Mouse (Mus musculus) spleen, postnatal 14 days (tissue): ENCODE data around the gene Sik1.

Experiments used
- DNase-seq, 2 experiments: peaks; one replicate each; pipeline ENCODE4 v3.0.0; 2021 to 2022; ENCODE audit warnings: low spot score in 2 of 2

Sik1 gene

DNA sequence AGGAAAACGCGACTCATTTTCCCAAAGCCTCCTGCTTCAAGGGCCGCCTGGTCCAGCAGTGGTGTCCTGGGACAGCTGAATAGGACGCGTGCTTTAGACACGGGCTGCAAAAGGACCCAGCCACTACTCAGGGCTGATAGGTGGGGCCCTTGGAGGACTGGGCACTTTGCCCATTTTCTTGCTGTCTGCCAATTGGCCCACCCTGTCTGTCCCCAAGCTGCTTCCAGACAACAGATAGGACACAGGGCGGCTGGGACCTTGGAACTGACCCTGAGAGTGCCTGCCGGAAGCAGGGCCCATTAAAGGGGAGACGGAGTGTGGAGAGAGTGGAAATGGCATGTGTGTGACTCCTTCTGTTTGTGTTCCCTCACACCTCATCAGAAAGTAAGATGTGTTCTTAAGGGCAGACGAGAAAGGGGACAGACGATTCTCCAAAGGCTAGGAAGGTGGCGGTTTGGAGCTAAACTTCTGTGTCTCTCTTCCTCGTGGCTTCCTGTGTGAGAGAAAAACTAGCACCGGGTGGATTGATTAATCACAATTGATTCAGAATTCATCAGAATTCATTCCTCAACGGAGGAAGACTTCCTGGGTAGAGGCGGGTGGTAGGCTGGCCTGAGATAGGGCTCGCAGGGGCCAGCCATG lies 1.0 kb upstream of the Sik1 start:
- DNase-seq, result peak; percentile 53 to 65

DNA sequence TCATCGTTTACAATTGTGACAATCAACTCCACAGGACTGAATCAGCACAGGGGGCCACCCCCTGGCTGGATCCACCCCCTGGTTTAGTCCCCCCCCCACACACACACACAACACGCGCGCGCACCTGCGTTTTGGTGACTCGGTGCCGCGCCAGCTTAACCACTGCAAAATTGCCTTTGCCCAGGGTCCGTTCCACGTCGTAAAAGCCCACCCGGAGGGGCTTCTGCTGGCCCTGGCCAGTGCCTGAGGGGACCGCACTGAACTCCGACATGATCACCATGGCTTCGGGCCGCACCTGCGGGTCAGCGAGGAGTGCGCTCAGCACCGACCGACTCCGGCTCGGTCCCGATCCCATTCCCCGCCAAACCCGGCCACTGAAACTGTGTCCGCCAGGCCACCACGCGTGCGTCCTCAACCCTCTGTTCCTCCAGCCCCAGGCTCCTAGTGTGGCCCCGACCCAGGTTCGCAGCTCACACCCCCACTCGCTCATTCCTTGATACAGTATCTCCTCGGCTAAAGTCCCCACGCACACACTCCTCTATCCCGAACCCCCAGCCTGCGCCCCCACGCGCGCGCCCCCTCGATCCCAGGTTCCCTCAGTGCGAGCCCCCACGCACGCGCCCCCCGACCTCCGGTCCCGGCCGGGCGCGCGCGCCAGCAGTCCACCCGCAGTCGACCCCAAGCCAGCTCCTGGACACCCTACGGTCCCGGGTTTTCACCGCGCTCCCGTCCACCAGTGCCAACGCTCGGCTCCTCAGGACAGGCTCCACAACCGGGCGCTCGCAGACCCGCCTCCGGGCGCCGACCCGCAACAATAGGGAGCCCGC lies 621 bp downstream of the Sik1 start:
- DNase-seq, result peak in 1 of 2 experiments; percentile 38

DNA sequence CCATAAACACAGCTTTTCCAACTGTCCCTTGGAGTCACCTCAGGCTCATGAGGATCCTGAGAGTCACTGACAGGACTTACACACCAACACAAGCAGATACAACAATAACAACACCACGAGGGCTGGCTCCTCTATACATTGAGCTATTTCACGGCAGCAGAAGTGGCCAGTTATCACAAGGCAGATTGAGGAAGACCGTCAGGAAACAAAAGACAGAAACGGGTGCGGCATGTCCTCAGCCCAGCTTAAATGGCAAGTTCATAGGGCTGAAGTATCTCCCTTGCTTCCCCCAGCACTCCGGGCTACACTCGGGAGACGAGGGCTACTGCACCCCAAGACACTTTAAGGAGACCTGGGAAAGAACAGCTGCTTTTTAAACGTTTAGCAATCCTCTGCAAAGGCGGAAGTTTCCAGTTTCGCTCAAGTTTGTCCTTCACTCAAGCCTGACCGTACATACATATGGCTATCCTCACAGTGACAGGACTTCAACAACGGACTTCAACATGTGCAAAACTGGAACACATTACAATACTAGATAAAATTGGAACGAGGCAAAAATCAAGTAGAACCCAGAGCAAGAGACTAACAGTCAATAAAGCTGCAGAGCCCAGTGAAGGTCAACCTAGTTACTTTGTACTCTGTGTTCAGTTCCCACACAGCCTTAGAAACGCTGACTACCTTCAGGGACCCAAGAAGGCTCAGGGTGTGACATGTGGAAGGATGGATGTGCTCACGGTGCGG lies 2.0 kb downstream of the Sik1 start:
- DNase-seq, result no peak

DNA sequence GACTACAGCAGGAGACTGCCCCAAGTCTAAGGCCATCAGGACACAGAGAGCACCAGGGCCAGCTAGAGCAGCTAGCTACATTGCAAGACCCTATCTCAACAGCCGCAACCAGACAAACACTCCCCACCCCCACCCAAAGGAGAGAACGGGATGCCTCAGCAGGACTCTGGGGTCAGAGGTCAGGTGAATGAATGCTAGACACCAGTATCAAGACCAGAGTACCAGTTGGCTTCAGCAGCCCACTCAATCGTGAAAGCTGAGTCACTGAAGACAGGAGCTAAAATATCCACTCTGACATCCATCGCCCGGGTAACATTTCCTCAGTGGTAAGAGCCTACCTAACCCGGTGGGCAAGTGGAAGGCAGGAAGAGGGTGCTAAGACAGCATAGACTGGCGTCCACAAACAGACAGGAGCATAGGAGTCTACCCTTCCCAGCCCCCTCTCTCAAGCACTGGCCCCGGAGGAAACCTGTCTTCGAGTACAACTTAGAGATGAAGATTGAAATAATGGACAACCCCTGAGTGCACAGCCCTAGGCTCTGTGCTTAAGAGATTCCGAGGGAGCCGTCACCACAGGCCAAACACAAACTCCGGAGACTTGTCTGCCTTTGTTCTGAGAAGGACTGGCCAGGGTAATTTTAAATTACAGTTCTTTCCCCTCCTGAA lies 2.7 kb downstream of the Sik1 start:
- no peak for DNase-seq

DNA sequence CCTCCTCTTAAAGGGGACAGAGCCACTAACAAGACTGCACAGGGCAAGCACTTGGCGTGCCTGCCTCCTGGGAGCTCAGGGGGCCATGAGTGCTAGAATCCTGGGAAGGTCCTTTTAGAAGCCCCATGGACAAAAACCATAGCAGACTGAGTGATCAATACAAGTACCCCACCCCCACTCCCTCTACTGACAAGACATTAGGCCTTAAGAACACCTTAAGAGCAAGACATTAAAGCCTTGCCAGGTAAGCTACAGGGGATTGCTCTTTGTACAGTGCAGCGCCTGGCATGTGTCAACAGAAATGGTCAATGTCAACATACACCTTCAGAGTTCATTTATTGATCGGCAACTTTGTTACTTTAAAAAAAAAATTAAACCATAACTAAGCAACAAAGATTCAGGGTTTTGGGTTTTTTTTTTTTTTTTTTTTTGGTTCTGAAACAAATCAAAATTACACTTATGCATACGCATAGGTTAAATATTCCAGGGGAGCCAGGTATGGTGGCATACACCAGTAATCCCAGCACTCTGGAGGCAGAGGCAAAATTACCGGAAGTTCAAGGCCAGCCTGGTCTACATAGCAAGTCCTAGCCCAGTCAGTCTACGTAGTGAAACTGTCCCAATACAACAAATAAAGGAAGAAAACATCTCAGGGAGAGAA lies 3.7 kb downstream of the Sik1 start:
- DNase-seq, result no peak

DNA sequence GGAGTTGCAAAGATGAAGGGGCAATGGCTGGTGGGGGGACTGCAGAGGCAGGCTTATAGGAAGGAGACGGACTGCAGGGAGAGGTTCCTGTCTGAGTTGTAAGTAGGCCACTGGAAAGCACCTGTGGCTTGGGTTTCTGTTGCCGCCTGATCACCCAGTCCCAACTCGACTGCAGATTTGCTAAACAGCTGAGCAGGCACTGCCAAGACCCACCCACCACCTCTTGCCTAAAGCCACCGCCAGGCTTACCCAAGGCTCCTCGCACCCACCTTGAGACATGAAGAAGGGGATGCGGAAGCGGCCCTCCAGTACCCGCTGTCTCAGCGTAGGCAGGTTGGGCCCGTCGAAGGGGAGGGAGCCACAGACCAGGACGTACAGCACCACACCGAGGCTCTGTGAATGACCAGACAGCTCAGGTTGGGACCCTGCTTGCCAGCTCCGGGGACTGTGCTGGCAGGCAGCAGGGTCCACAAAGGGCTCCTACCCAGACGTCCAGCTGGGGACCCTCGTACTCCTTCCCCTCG lies 5.1 kb downstream of the Sik1 start:
- no peak for DNase-seq

DNA sequence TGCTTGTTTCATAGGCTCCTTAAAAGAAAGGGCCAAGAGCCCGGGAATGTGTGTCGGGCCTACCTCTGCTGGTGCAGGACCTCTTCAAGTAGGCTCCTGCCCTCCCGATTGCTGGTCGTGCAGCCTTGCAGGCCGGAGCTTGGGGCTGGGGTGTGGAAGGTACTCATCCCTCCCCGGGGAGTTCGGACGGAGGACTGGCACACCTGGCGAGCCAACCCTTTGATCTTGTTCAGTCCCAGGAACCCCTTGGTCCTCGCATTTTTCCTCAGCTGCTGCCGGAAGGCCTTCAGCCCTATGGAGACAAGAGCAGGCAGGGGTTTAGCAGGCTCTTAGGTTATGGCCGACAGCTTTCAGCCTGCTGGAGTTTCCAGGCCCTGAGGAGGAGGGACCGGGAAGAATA lies 8.6 kb downstream of the Sik1 start:
- DNase-seq, result no peak

DNA sequence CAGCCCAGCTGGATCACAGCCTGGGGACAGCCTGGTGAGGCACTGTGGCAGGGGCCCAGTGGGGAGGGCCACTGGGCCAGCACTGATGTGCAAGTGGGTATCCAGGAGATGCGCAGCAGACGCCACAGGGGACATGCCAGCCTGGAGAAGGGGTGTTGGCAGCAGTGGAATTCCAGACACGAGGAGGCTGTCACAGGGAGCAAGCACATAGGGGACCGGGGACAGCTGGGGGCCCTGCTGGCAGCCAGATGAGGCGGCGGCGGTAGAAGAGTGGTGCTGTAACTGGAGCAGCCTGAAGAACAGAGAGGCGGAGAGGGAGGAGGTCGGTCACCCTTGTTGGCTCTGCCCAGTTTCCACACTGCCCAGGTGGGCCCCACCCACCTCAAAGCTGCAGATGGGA lies 9.3 kb downstream of the Sik1 start:
- no peak for DNase-seq

DNA sequence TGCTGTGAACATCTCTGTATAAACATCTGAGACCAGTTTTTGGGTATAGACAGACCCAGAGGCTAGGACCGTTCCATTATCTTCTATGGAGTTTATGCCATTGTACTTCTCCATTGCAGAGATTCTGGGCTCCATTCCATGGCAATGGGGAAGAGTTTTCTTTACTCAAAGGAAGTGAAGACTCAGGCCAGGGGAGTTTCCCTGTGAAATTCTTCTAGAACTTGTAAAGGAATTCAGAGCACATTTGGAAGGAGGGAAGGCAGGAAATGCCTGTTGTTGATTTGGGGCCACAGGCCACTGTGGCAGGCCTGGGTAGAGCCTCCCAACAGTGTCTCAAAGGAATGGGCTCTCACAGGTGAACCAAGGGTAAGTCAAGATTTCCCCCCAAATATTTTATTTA lies 11.7 kb downstream of the Sik1 start:
- DNase-seq, result no peak

DNA sequence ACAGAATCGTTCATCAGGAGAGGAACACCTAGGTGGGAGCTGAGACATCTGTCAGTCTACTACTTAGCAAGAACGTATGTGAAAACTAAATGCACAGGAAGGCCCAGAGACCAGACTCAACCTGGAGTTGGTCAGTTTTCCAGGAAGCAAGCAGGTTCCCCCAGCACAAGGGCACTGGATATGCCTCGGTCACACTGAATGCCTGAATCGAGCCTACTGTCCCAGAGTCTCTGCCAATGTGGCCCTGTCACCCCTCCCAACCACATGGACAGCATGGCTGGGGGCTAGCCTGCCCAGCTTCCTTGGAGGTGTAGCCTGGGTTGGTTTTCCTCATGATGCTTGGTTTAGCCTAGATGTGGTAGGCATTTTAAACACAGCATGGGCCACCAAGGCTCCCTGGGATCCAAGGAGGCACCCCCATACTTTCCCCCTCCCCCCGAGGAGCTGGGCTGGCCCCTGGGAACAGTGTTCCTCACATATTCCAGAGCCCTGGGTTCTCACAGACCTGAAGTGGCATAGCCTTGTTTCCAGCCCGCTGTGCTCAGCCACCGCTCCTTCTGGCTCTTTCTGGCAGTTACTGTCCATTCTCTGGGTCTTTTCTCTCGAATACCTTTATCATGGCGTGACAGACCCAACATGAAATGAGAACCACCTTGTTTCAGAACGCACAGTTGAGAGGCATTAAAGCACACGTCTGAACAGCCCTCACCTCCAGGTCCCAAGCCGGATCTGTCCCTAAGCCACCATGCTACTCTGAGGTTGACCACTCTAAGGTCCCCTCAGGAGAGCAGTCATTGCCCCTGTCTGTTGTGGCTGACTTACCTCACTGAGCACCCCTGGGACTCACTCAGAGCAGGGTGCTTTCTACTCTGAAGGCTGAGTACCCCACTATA lies 12.4 kb downstream of the Sik1 start:
- no peak for DNase-seq

DNA sequence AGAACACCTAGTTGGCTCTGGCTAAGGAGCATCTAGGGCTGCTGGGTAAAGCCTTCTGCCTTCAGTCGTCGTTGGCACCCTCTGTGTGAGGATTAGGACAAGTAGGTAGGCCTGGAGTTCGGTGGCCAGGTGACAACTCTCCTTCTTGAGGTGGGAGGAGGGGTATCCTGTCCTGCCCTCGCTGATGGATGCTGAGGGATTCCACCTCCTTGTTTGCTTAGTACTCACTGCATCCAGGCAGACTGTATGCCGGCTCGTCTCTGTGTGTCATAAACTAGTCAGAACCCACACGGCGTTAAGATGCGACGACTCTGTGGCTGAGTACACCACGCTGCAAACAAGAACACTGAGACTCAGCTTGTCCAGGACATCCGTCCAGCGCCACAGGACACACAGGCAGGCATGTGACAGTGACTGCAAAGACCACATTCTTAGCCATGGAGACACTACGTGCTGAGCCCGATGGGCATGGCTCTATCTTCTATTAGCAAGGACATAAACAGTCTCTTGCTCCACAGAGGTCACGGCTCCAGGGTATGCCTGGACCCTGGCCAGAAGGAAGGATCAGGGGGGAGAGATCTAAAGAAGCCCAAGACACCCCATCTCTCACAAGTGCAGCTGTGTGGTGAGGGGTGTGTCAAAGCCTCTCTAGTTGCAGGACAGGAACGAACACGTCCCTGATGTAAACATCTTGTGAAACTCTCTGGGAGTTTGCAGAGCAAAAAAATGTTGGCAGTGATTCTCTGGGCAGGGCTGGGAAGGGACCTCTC lies 13.6 kb downstream of the Sik1 start:
- DNase-seq, result no peak

DNA sequence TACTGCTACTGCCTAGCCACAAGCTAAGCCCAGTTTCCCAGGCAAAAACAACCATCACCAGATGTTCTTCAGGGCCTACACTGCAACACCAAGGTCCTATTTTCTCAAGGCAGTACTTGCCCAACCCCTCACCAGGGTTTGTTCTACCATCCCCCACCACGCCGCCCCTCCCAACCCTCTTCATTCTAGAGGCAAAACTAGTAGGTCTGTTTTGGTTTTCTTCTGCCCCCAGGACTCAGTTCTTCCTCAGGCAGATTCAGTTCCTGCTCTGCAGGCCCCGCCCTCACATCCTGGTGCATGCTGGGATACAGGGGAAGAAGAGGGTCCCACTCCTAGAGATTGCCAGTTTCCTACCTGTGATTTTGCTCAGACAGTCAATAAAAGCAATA lies 14.2 kb downstream of the Sik1 start:
- DNase-seq, result peak; percentile 35 to 58

DNA sequence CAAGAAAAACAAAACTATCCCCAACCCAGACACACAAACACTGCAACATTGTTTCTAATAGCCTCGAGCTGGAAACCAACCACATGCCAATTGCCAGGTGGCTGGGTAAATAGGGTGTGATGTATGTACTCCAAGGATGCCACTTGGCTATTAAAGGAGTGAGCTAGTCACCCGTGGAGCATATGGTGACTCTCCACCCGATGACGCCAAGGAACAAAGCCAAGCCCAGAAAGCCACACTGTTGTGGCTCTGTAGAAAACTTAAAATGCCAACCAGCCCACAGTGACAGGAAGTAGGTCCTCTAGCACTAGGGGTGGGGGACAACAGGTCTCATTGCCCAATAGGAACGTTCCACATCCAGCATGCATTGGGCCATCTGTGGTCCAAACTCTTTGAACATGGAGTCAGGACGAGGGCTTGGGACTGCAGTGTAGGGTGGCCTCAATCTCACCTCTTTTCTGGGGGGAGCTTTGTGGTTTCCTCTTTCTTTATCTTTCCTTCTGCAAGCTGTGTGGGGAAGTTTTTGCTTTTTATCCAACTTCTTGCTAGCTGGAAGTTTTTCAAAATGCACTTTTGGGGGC lies 15.1 kb downstream of the Sik1 start:
- DNase-seq, result no peak

DNA sequence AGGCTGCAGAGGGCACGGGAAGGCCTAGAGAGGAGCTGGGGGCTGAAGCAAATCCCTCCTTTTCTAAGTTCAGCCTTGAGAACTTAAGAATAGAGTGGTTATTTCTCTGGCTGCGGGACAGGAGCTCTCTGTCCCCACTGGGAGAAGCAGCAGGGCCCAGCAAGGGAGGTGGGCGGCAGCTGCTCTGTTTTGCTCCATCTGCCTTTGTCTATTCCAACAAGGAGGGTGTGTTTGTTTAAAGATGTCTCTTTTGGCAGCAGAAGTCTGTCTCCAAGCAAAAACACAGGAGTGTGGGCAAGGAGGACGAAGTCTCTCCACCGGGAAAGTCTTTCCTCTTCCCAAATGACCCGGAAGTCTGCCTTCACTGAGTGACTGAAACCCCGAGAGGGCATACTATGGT lies 18.8 kb downstream of the Sik1 start:
- no peak for DNase-seq

DNA sequence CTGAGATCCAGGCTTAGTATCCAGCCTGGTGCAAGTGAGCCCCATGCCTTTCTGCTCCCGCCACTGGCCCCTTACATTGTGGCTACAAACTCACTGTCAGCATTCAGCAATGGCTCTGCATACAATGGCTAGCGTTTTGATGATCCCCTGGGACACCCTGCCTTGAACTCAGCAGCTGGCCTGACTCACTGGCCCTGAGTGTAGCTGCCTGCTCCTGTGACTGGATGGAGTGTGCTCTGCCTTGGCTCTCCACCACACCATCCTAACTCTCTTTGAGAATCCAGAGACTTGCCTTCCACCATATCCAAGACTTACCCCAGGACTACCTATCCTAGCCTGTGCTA lies 19.4 kb downstream of the Sik1 start:
- DNase-seq, result no peak

DNA sequence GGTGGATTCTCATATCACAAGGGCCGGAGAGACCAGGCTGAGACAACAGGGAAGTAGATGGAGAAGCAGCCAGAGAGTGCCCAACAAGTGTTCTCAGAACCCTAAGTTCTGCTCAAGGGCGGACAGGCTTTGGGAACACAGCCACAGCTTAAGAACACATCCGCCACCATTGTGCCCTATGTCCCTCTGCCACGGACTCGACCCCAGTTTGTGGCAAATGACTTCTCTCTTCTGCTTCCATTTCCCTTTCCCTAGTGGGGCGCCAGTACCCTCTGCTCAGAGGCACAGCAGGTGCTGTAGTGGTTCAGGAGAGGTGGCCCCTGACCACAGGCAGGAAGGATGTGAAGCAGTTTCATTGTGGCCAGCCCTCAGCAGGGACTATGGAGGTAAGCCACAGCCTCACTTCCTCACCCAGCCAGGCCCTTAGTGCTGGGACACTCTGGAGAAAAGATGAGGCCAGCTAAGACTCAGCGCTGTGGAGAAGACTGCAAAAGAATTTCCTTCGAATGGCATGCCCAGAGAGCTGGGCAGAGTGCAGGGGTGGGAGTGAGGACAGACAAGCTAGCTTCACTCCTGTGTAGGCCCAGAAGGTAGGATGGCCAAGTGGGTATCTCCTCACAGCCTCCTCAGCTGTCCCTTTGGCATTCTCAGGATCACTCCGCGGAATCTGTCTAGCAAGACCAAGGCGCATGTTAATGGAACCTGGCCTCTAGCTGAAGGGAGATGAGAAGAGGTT lies 19.9 kb downstream of the Sik1 start:
- DNase-seq, result no peak

DNA sequence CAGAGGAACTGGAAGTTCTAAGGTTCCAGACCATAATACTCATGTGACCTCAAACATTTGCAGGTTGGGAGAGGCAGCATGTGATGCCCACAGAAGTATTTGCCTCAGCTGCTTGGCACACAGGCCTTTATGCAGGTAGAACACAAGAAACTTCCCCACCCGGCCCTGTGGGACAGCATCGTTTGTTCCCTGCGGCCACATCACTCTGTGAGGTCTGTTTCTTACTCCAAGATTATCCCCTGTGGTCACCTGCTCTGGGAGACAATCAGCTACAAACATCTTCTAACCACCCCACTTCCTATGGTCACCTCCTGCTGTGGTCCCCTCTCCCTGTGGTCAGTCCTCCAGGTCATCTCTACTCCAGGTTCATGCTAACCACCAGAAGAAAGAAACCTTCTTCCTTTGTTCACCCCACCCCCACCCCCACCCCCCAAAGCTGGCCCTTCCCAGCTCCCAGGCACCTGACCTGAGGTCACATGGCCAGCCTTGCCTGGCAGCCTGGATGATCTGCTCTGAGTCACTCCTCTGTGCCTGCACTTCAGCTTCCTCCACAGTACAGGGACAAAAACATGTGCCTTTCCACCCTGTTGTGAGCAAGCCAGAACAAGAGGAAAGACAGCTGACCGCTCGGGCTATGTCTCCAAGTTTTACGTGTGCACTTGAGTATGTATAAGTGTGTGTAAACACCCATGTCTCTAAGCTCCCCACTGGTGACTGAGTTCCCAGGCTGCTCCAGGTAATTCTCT lies 21.1 kb downstream of the Sik1 start:
- DNase-seq, result no peak

DNA sequence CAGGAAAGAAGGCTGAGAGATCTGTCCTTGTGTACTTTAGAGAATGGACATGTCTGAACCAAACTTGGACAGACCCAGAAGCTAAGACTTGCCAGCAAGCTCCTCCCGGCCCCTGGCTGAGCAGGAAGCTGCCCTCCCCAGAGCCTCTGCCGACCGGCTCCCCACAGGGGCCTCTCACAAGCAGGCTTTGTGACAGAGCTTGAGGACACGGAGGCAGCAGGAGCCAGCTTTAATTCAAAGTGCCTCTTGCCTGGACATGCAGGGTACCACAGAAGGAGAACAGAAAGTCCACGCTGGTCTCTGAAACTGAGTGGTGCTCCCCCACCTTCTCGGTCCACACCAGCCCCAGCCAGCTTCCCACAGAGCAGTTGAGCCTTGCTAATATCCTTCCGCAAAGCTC lies 21.9 kb downstream of the Sik1 start:
- no peak for DNase-seq
